Mouse (Mus musculus): ENCODE measurements at regions not wholly inside any gene's neighbourhood (a gene's known extent, or its start where the extent isn't known, plus 50 kb on each side); places are given as distances from the start of the nearest gene placed in this dataset.

DNA sequence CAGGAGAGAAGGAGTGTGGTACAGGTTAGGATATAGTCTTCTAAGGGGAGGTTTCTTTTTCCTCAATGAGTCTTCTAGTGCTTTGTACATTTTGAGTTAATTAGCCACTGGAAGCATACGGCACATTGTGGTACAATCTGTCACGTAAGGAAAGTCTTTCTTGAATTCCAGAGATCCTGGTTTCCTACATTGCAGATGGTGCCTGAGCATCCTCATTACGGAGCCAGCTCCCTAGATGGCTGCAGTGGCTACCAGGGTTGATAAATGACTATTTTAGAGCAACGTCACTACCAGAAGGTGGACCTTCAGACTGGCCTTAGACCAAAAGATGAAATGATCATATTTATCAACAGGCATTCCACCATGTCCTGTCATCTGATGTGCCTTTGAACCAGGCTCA, 84.5 kb upstream of the 1700025G04Rik start:
- no peak overlapping the region for H3K4me3 ChIP-seq
- WGBS = 95% methylated on average over 4 of the region's 4 CpGs

GRCm38 (mm10) chr1:152171034-152171790, 81.3 kb upstream of the 1700025G04Rik start:
- no peak for DNase-seq (ENCODE audit: extremely low spot score, low spot score)
- Histone ChIP-seq H3K36me3 (replicated peaks) (no peaks in the 10 kb centered on the region), H3K9me3 (no peaks in the 10 kb centered on the region), H3K27me3 (ENCODE audit: poor library complexity, severe bottlenecking) (no peaks in the 10 kb centered on the region), H3K4me1 (peaks cover 18% of the 10 kb centered on the region), H3K4me3 (no peak overlapping the region), H3K27ac (no peak overlapping the region; the same call in 1 of the 2 replicates)
- 86% methylated on average over 16 of the region's 16 CpGs for WGBS

More for the DNA sequence above, 84.5 kb upstream of the 1700025G04Rik start:
- H3K27ac ChIP-seq = no peak overlapping the region
- H3K9me3 ChIP-seq = no peaks in the 10 kb centered on the region
- H3K4me1 ChIP-seq = peaks cover 16% of the 10 kb centered on the region
- H3K36me3 ChIP-seq (replicated peaks) = no peaks in the 10 kb centered on the region
- no peak for DNase-seq (ENCODE audit: extremely low spot score, low spot score)
- H3K27me3 ChIP-seq (ENCODE audit: poor library complexity, severe bottlenecking) = no peaks in the 10 kb centered on the region

DNA sequence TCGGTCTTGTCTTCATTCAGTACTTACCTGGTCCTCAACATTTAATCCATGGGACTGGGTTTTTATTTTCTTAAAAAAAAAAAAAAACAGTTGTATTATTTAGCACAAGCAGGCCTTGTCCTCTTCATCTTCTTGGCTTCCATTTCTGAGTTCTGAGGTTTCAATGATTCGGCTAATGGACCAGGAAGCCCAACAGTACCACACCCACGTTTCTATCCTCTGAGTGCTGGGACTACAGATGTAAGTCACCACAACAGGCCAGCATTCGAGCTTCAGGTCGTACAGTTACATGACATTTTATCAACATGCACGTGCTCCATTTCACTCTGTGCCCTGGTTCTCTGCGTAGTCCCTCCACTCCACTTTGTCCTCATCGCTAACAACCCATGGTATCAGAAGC, 80.7 kb upstream of the 1700025G04Rik start:
- no peak for DNase-seq (ENCODE audit: extremely low spot score, low spot score)
- no peak overlapping the region for H3K27ac ChIP-seq
- H3K27me3 ChIP-seq (ENCODE audit: poor library complexity, severe bottlenecking) = no peaks in the 10 kb centered on the region
- H3K4me3 ChIP-seq = no peak overlapping the region
- no peaks in the 10 kb centered on the region for H3K36me3 ChIP-seq (replicated peaks)
- WGBS = 93% methylated on average over 8 of the region's 8 CpGs
- no peaks in the 10 kb centered on the region for H3K9me3 ChIP-seq
- H3K4me1 ChIP-seq = peaks cover 20% of the 10 kb centered on the region

DNA sequence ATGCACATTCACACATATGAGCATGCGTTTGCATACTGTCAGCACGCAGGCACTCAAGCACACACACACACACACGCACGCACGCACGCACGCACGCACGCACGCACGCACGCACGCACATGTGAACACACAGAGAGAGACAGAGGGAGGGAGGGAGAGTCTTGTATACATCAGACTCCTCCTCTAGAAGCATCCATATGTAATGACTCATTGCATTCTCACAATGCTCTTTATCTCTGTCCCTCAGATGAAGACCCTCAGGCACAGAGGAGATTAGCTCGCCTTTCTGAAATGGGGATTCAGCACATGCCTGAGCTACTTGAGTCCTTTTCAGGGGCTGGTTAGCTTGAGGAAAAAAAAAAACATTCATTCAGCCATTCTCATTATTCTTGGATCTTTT, 79.6 kb upstream of the 1700025G04Rik start:
- 88% methylated on average over 14 of the region's 14 CpGs for WGBS
- DNase-seq (ENCODE audit: extremely low spot score, low spot score) = no peak

GRCm38 (mm10) chr1:152168284-152168683, 78.4 kb upstream of the 1700025G04Rik start:
- no peak for DNase-seq (ENCODE audit: extremely low spot score, low spot score)
- Histone ChIP-seq H3K27ac (no peak overlapping the region), H3K9me3 (no peaks in the 10 kb centered on the region), H3K36me3 (replicated peaks) (no peaks in the 10 kb centered on the region), H3K4me1 (peaks cover 31% of the 10 kb centered on the region), H3K27me3 (ENCODE audit: poor library complexity, severe bottlenecking) (no peaks in the 10 kb centered on the region), H3K4me3 (no peak overlapping the region)
- WGBS = 80% methylated on average over 4 of the region's 4 CpGs

More for the DNA sequence above, 79.6 kb upstream of the 1700025G04Rik start:
- Histone ChIP-seq H3K9me3 (no peaks in the 10 kb centered on the region), H3K36me3 (replicated peaks) (no peaks in the 10 kb centered on the region), H3K27ac (0 out of 2 replicates have a peak overlapping the region, but pooled peaks have one; percentile 11), H3K4me1 (peaks cover 30% of the 10 kb centered on the region), H3K4me3 (no peak overlapping the region), H3K27me3 (ENCODE audit: poor library complexity, severe bottlenecking) (no peaks in the 10 kb centered on the region)

- Histone ChIP-seq H3K36me3 (replicated peaks) (no peaks in the 10 kb centered on the region), H3K4me1 (peaks cover 31% of the 10 kb centered on the region)
- 87% methylated on average over 5 of the region's 5 CpGs for WGBS
Measured at GRCm38 (mm10) chr1:152167716-152168115, 77.8 kb upstream of the 1700025G04Rik start.

DNA sequence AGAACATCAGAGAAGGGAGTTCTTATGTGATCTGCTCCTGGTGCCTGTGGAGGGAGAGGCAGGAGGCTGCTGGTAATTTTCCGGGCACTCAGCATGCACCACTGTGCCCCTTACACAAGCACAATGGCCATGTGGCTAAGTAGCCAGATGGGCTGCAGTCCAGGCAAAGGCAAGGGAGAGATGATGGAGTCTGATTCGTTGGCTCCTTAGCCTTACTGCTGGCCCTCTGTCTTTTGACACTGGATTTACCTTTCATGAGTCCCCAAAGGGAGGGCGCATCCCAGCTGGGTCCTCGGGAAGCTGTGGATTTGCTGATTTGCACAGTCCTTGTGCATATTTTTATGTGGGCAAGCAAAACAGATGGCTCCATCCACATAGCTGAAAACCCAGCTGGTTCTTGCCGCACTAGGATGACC, 75.6 kb upstream of the 1700025G04Rik start:
- no peak overlapping the region for H3K4me3 ChIP-seq

More at GRCm38 (mm10) chr1:152167716-152168115, 77.8 kb upstream of the 1700025G04Rik start:
- Histone ChIP-seq H3K4me3 (no peak overlapping the region), H3K9me3 (no peaks in the 10 kb centered on the region), H3K27me3 (ENCODE audit: poor library complexity, severe bottlenecking) (no peaks in the 10 kb centered on the region), H3K27ac (no peak overlapping the region)
- DNase-seq (ENCODE audit: extremely low spot score, low spot score) = no peak

GRCm38 (mm10) chr1:152164843-152165489, 75.0 kb upstream of the 1700025G04Rik start:
- Histone ChIP-seq H3K27me3 (ENCODE audit: poor library complexity, severe bottlenecking) (no peaks in the 10 kb centered on the region), H3K36me3 (replicated peaks) (no peaks in the 10 kb centered on the region), H3K9me3 (no peaks in the 10 kb centered on the region), H3K4me1 (peaks cover 21% of the 10 kb centered on the region), H3K4me3 (no peak overlapping the region), H3K27ac (peak overlapping the region; percentile 65)
- DNase-seq (ENCODE audit: extremely low spot score, low spot score) = no peak
- WGBS = 70% methylated on average over 12 of the region's 12 CpGs

More for the DNA sequence above, 75.6 kb upstream of the 1700025G04Rik start:
- peak; percentile 21 for DNase-seq (ENCODE audit: extremely low spot score, low spot score)
- 58% methylated on average over 5 of the region's 5 CpGs for WGBS
- Histone ChIP-seq H3K27me3 (ENCODE audit: poor library complexity, severe bottlenecking) (no peaks in the 10 kb centered on the region), H3K9me3 (no peaks in the 10 kb centered on the region), H3K36me3 (replicated peaks) (no peaks in the 10 kb centered on the region), H3K4me1 (peaks cover 25% of the 10 kb centered on the region), H3K27ac (peak overlapping the region; percentile 65; the same call in 1 of the 2 replicates)

GRCm38 (mm10) chr1:152164212-152164611, 74.3 kb upstream of the 1700025G04Rik start:
- no peaks in the 10 kb centered on the region for H3K9me3 ChIP-seq
- no peak overlapping the region for H3K4me3 ChIP-seq
- peak overlapping the region; percentile 65; the same call in 1 of the 2 replicates for H3K27ac ChIP-seq
- H3K36me3 ChIP-seq (replicated peaks) = no peaks in the 10 kb centered on the region
- peaks cover 13% of the 10 kb centered on the region for H3K4me1 ChIP-seq
- no peaks in the 10 kb centered on the region for H3K27me3 ChIP-seq (ENCODE audit: poor library complexity, severe bottlenecking)
- 86% methylated on average over 5 of the region's 5 CpGs for WGBS
- DNase-seq (ENCODE audit: extremely low spot score, low spot score) = no peak

DNA sequence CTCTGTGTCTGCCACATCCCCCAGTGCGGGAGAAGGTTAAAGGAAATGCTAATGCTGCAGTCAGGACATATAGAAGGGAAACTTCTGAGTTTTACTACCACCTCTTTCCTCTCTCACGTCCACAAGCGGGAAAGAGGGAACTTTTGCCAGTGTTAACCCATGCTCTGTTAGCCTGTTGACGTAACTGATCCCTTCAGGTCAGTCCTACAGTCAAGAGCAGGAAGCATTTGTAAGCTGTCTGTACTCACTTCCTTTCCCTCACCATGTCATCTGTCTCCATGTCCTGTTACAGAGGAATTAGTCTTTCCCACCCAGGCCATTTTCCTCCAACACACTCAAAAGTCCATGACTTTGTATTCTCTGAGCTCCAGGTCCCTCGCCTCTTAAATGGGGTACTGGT, 62.5 kb upstream of the 1700025G04Rik start:
- H3K4me3 ChIP-seq = no peak overlapping the region
- no peaks in the 10 kb centered on the region for H3K9me3 ChIP-seq
- H3K36me3 ChIP-seq (replicated peaks) = no peaks in the 10 kb centered on the region
- no peak overlapping the region for H3K27ac ChIP-seq
- H3K4me1 ChIP-seq = no peaks in the 10 kb centered on the region
- 87% methylated on average over 5 of the region's 5 CpGs for WGBS
- DNase-seq (ENCODE audit: extremely low spot score, low spot score) = no peak
- no peaks in the 10 kb centered on the region for H3K27me3 ChIP-seq (ENCODE audit: poor library complexity, severe bottlenecking)

DNA sequence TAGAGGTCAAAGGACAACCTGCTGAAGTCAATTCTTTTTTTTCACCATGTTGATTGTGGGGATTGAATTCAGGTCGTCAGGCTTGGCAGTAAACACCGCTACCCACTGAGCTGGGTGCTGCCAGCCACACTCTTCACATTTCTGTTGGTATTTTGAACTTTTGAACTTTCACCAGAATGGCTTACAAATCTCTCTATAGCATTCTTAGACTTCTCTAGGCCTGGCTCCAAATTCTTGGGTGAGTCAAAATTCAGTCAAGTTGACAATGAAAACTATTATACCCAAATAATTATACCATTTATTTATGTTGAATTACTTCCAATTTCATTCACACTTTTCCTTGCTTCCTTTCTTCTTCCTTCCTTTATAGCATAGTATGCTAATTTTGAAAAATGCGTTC, 58.8 kb upstream of the 1700025G04Rik start:
- Histone ChIP-seq H3K36me3 (replicated peaks) (no peaks in the 10 kb centered on the region), H3K4me1 (no peaks in the 10 kb centered on the region), H3K4me3 (no peak overlapping the region), H3K9me3 (no peaks in the 10 kb centered on the region), H3K27ac (no peak overlapping the region), H3K27me3 (ENCODE audit: poor library complexity, severe bottlenecking) (no peaks in the 10 kb centered on the region)
- WGBS = 80% methylated on average over 3 of the region's 3 CpGs
- DNase-seq (ENCODE audit: extremely low spot score, low spot score) = no peak

DNA sequence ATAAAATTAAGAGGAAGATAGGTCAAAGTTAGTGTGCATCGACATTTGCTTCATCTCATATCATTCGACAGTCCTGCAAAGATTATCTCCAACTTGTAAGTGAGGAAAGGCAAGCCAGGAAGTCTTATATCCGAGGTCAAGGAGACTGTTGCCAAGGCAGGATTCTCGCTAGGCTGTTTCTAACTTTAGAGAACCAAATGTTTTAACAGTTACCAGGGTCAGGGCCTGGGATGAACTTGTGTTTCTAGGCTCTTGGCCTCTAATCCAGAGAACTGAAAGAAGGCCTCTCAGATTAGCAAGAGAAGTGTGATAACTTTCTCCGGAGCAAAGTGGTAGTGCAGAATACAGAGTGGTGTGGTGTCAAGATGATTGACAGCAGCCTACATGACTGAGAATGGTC, 50.2 kb upstream of the 1700025G04Rik start:
- no peak for DNase-seq (ENCODE audit: extremely low spot score, low spot score)
- Histone ChIP-seq H3K36me3 (replicated peaks) (no peaks in the 10 kb centered on the region), H3K4me1 (no peaks in the 10 kb centered on the region), H3K9me3 (peaks cover 3% of the 10 kb centered on the region; the same call in 1 of the 2 replicates), H3K27ac (no peak overlapping the region), H3K4me3 (no peak overlapping the region), H3K27me3 (ENCODE audit: poor library complexity, severe bottlenecking) (no peaks in the 10 kb centered on the region)
- 85% methylated on average over 5 of the region's 5 CpGs for WGBS
